Mouse (Mus musculus) midbrain, embryonic 15.5 days (tissue): ENCODE measurements around the gene Eif4ebp2. TPM values are rescaled to one million over a fixed set of nuclear protein-coding genes. Genes with fewer than 3 reads are reported as not detected.

Source experiments
- polyA plus RNA-seq: library from polyadenylated mRNA; unstranded; fragments of >200 nt; fragmentation: Nextera tagmentation; extraction: Ambion mirVana; gene quantifications from 2 replicates; pipeline ENCODE4 v1.2.1, GENCODE M21; 2015

The Eif4ebp2 gene
- polyA plus RNA-seq, 1 experiment from 2014 or later, result 65.8 TPM

Other genes starting within 250 kb of the Eif4ebp2 start
- 0.36 and 0.43 TPM in 2 replicates for gene Adamts14, start 179.2 kb downstream of the Eif4ebp2 start, polyA plus RNA-seq
- 0.06 TPM in 1 of 2 replicates, not detected in the other for gene Prf1, start 154.8 kb downstream of the Eif4ebp2 start, polyA plus RNA-seq
- gene Pald1, start 69.1 kb downstream of the Eif4ebp2 start, polyA plus RNA-seq, result 22.5 and 23.7 TPM in 2 replicates
- gene Nodal, start 34.7 kb downstream of the Eif4ebp2 start, polyA plus RNA-seq, result 0.10 and 0.28 TPM in 2 replicates
- gene Lrrc20, start 23.1 kb upstream of the Eif4ebp2 start, polyA plus RNA-seq, result 18.1 TPM in 2 replicates
- 2.3 and 2.4 TPM in 2 replicates for gene Npffr1, start 142.8 kb upstream of the Eif4ebp2 start, polyA plus RNA-seq
- 209 and 210 TPM in 2 replicates for gene Ppa1, start 195.9 kb upstream of the Eif4ebp2 start, polyA plus RNA-seq
- gene Sar1a, start 227.6 kb upstream of the Eif4ebp2 start, polyA plus RNA-seq, result 199 and 206 TPM in 2 replicates
- 31.1 and 32.9 TPM in 2 replicates for gene Tysnd1, start 242.9 kb upstream of the Eif4ebp2 start, polyA plus RNA-seq